Mouse (Mus musculus): Measurements from ENCODE around the gene D1Ertd622e.

Gene D1Ertd622e

DNA sequence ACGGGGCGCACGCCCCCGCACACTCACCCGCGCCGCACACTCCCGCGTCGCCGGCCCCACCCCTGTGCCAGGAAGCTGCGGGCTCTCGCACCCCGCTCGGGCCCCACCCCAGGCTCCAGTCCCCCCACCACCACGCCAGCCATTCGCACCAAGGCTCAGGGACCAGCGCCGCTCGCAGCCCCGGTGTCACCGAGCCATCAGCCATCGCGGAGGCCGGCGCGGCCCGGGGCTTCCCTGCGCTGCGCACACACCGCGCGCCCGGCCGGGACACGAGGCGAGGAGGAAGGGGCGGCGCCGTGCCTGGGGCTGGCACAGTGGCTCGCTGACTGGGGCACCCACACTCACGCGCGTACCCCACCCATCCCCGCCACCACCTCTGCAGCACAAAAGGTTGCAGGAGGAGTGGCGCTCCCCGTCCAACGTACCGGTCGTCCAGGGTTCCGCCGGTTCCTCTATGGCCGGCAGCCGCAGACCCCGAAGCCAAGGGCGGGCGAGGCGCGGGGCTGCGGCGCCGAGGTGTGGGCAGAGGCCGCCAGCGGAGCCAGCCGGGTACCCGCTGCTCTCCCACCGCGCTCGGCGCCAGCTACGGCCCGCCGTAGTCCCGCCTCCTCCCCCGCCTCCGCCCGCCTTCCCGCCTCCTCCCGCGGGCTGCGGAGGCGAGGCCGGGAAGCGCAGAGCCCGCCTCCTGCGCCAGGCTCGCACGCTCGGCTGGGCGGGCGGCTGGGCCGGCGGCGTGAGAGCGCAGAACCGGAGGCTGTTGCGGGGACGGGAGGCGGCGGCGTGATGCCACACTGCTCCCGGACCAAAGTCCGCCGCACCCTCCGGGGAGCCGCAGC, at the start of gene D1Ertd622e:
Gene D1Ertd622e (minus strand): TSS at position 669 of the 836 bp plus-strand sequence.
- peak; percentile 81 for DNase-seq (ENCODE audit: low spot score)

DNA sequence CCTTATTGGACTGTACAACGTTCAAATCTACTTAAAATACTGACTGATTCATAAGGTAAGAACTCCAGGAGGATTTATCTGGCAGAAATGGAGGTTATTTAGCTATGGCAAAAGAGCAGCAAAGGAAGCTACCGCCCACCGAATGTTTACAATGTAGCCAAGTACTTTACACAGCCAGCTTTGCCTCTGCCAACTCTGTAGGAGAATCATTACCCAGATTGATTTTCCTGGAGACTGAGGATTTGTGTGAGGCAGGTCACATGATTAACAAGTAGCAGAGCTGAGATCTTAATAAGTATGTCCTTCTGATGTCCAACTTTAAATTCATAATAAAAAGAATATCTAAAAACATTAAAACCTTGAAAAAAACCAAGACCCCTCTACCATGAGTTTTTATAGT, 48.6 kb upstream of the D1Ertd622e start:
- DNase-seq (ENCODE audit: low spot score) = no peak

DNA sequence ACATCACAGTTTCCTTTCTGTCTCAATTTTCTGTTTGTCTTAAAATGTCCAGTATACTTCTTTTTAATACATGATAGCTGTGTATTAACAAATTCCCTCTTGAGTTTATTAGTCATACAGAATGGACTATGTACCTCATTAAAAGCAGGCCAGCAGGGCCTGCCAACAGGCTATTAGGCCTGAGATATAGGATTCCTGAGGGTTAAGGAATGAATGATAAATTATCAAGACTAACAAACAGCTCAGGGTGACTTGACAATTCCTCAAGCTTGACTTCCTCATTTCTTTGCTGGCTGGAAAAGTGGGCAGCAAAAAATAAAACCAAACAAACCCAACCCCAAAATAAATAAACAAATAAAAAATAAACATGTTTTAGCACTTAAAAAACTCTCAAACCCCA, 43.5 kb upstream of the D1Ertd622e start:
- no peak for DNase-seq (ENCODE audit: low spot score)

DNA sequence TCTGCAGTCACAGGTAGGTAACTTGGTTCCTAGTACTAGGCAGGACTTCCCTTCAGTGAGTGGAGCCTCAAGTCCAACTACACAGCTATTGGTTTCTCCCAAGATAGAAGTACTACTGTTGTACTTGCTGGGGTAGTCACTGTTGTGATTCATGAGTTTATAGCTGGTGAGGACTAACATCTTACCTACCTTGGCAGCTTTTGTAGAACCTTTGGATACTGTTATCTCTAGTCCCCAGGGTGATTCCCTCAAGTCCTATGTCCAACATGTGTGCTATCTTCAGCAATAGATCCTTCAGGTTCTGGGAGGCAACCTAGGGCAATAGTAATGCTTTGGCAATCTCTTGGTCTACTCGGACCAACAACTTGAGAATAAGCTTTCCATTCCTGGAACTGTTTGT, 42.8 kb upstream of the D1Ertd622e start:
- DNase-seq (ENCODE audit: low spot score) = no peak

DNA sequence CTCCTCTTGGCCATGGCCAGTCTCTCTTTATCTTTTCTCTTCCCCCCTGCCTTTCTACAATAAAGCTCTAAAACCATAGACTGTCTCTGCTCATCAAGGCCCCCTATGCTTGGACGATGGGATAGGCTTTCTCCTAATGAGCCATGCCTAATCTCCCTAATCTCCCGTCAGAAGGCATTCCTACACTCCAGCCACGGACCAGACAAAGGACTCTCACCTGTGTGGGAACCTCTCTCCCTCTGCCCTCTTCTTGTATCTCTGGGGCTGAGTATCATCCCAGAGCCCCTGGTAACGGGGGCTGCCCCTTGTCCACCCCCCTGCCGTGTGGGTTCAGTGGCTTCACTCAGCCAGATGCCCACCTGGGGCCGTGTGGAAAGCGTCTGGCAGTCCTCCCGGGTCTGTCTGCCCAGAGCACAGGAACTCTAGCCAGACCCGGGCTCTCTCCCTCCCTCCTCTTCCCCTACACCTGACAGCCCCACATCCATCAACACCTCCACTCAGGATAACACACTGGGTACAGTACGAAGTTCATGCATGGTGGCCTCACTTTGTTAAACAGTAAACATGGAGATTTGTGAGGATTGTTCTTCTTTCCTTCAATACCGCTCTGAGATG, 37.2 kb upstream of the D1Ertd622e start:
- DNase-seq (ENCODE audit: low spot score) = no peak

DNA sequence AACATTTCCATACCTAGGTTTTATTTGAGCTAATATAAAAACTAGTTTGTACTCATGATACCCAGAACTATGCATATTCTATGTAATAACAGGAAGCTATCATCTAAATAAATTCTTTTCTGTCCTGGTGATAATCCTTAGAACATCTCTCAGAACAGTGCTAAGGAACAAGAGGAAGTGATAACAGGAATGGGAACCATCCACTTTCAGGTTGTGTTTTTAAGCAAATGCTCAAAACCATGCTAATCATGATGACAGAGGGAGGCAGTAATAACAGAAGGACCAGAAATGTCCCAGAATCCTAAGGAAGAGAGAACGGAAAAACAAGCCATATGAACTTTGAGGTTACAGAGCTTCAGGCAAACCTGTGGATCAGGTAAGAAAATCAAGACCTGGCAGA, 35.4 kb upstream of the D1Ertd622e start:
- DNase-seq (ENCODE audit: low spot score) = no peak

DNA sequence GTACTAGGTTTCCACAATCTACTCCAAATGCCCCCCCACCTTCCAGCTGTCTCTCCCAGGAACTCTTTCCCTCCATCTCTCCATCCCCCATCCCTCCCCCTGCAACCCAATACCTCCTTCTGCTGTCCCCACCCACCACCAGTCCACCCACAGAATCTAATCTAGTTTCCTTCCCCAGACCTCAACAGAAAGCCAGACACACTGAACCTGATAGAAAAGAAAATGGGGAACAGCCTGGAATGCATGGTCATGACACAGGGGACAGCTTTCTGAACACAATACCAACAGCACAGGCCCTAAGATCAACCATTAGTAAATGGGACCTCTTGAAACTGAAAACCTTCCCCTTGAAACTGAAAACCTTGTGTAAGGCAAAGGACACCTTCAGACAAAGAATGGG, 32.0 kb upstream of the D1Ertd622e start:
- DNase-seq (ENCODE audit: low spot score) = no peak

DNA sequence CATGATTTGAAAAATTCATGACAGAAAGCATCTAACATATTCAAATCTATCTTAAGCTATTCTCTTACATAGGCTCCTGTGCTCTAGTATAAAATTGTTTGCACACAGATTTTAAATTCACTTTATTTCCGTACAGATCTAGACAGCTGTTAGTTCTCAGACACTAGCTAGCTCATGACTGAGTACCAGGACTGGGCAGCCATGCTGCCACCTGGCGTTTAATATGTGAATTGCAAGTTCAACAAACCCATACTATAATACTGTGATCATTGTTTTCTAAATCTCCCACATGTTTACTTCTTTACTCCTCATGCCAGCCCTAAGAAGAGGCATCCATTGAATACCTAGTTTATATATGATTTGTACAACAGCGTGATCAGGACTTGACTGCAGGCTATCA, 26.9 kb upstream of the D1Ertd622e start:
- DNase-seq (ENCODE audit: low spot score) = peak; percentile 54

DNA sequence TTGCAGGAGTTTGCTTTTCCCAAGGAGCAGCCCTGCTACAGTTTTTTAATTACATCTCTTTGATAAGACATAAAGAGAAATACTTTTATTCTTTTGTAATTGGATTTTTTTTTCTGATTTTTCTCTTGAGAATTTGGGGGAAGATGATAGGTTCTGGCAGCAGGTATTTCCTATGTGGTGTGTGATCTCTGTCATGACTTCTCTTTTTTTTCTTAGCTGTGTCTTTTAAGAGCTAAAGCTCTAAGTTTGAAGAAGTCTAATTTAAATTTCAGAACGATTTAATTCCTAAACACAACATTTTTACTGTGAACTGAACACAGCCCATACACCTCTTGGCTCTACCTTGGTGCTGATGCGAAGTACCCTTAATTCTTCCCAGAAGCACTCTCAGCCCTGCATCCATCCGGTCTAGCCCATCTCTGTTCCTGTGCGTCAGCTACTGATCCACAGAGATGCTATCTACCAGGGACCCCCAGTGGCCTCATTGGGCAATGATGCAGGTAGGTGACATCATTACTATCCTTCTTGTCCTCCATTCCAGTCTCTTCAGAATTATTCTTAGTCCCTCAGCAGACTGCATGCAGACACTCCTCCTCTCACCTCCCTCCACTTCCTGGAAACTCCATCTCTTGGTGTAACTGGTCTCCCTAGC, 14.8 kb upstream of the D1Ertd622e start:
- DNase-seq (ENCODE audit: low spot score) = no peak

DNA sequence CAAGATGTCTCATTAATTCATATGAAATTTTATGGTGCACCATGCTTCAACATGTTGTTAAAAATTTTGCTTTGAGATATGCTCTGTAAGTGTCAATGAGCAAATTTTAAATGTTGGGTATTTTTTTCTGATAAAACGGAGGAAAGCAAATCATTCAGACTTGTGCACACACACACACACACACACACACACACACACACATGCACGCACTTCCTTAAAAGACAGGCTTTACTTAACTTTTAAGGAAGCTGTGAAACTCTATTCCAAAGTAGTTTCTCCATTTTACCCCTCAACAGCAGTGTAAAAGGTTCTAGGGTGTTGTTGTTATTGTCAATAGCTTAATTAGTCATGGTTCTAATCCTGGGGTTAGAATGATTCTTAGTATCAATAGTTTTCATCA, 14.2 kb upstream of the D1Ertd622e start:
- DNase-seq (ENCODE audit: low spot score) = no peak

DNA sequence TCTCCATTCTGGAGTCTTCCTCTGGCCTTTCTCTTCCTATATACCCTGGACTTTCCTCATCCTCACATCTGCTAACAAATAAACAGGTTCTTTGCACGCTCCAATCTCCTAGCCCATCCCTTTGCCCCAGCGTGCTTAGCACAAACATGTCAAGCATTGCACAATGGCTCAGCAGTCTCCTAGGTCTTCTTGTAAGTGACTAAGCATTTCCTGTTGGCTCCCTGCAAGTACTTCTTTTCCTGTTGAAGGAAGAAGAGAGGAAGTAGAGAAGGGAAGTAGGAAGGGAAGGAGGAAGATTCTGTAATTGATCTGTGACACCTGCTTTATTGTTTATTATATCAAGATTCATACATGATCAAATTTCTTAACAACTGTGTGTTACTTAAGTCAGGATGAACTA, 11.0 kb upstream of the D1Ertd622e start:
- DNase-seq (ENCODE audit: low spot score) = no peak

DNA sequence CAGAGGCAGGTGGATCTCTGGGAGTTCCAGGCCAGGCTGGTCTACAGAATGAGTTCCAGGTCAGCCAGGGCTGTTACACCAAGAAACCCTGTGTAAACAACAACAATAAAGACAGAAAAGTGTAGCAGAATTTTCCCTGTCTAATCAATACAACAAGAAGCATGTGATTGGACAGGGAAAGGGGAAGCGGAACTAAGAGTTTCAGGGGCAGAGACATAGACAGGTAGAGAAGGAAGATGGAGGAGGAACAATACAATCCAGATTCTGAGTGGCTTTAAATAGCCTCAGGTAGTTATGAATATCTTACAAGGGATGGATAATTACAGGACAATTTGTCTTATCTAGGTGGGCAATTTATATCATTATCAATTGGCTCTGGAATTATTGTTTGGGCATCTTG, 5.4 kb upstream of the D1Ertd622e start:
- DNase-seq (ENCODE audit: low spot score) = no peak

DNA sequence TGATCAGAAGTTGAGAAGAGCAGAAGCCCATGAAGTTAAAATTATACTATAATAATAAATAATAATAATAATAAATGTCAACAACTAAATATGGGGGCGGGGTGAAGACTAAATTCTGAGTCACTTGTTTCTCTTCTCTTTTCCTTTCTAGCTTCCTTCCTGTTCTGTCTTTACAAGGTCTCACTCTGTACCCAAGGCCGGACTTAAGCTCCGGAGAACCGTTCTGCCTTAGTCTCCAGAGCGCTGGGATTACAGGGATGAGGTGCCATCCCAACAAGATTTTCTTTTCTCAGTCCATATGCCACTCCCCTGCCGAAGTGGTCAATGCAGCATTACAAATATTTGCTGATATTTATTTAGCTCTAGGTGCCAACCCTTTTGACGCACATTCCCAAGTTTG, 450 bp upstream of the D1Ertd622e start:
- no peak for DNase-seq (ENCODE audit: low spot score)

DNA sequence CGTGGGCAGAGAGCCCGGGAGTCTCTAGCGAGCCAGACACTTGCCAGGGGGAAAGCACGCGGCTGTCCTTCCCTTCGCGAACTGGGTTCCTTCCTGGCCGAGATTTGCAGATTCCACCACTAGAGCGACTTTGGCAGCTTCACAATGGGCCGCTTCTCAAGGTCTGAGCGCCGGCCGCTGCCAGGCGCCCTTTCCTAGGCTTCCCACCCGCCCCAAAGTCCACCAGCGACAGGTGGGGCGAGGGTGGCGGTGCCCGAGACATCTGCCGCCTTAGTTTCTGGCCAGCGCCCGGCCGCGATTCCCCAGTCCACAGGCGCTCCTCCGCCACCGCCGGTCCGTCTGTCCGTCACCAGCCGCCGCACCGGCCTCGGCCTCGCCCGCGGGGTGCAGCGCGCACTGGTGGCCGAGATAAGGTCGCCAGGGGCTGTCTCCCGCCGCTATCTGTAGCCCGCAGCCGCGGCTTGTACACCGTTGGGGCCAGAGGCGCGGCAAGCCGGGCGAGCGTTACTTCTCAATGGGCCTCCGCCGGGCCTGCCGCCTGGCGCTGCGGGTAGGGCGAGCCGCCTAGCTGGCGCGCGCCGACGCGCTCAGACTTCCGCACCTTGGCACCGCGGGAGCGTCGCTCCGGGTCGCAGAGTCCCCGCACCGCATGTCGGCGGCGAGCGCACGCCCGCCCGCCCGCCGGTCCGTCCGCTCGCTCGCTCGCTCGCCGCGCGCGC, 1.0 kb downstream of the D1Ertd622e start:
- DNase-seq (ENCODE audit: low spot score) = peak; percentile 84

DNA sequence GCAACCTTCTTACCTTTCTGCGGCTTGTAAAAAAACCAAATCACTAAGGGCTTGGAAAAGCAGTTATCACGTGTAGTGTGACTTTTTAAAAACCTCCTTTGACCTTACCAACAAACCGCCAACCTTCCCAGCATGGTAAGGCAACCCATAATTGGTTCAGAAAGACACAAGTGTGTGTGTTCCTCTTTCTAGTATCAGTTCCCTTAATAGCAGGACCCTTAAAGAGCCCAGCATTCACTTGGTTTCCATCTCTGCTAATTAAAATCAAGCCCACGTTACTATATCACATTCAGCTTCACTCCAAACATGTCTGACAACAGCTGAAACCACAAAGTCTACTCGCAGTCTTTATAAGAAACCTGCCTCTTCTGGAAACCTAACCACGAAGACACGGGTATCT, 2.5 kb downstream of the D1Ertd622e start:
- no peak for DNase-seq (ENCODE audit: low spot score)

DNA sequence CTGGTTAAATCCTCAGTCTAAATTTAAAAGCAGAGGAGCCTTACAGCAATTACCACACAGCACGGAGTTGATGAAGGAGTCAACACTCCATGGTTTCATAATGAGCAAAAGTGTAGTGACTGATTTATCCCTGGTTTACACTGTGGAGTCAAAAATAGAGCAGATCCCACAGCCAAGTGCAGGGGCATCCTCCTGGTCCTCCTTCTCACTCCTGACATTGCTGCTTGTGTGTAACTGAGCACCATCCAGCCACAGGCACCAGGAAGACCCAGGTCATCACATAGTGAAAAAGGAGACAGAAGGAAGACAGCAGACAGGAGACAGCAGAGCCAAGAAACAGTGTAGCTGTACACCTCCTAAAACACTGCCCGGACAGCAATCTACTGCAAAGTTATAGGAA, 4.1 kb downstream of the D1Ertd622e start:
- DNase-seq (ENCODE audit: low spot score) = no peak

DNA sequence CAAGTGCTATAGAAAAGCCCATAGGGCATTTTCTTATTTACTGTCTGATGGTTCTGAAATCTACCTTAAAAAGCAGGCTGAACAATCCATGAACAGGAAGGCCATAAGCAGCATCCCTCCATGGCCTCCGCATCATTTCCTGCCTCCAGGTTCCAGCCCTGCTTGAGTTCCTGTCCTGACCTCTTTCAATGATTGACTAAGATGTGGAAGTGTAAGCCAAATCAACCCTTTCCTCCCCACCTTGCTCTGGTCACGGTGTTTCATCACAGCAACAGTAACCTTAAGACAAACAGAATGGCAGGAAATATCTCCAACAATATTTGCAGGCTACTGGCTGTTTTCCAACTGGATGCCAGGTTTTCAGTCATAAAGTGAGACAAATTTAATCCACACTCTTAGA, 4.7 kb downstream of the D1Ertd622e start:
- DNase-seq (ENCODE audit: low spot score) = no peak

DNA sequence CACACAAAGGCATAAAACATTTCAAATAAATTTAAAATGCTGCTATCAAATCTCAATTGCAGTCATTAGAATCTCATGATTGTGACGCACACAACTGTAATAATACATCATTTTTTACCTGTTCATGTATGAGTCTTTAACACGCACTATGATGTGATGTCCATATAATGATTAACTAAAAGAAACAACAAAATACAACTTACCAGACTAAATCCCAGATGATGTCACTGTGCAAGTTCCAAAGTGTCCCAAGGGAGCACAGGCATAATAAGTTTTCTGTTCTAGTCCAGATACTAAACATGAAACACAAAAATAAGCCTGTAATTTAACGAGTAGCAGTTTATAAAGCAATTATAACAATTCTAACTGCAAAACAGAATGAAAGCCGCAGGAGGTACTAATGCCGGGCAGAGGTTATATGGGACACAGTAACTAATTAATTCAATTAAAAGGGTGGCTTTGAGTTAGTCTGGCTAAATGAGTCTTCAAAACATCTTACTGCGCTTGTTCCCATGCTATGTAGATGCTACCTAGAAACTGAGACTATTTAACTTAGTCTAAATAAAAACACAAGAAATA, 7.4 kb downstream of the D1Ertd622e start:
- no peak for DNase-seq (ENCODE audit: low spot score)

DNA sequence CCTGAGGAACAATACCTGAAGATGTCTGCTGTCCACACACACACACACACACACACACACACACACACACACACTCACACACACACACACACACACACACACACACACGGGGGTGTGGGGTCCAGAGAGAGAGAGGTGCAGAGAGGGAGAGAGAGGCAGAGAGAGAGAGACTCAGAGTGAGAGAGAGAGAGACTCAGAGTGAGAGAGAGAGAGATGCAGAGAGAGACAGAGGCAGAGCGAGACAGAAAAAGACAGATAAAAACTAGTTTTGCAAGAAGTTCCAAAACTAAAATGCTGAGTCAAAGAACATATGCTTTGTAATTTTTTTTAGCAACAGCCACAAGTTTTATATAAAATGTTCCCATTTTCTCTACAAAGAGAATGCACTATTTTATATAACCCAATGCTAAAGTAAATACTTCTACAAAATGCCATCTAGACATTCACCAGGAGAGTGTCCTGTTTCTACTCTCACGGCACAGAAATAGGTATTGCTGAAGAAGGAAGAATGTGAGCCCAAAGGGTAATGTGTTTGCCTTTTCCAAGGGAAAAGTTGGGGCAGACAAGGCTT, 11.2 kb downstream of the D1Ertd622e start:
- no peak for DNase-seq (ENCODE audit: low spot score)

DNA sequence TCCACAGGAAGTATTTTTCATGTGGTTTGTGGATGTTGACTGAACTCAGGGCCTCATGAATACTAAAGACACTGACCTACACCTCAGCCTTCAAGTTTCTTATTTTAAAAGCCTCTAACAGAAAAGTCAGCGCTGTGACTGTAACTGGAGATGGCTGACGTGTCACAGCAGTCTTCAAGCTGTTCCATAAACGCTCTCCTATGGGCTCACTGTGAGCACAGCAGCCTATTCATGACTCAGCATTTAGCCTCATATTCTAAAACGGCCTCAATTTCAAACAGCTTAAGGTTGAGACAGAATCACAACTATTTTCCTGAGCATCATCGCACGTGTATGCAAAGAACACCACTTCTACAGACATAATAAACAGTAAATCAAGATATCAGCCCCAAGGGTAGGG, 11.8 kb downstream of the D1Ertd622e start:
- no peak for DNase-seq (ENCODE audit: low spot score)

DNA sequence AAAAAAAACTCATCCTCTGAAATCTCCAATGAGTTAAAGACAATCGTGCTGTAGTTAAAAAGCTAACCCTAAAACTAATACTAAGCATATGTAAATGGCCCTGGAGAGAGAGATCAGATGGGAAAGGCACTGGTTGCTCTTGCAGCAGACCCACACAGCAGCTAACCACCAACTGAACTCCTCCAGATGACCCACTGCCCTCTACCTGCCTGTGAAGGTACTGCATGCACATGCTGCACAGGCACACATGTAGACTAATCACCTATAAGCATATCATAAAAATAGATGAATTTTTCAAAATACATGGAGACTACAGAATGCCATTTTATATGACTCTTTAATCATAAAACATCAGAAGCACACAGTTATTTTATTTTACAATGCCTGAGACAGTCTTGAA, 14.8 kb downstream of the D1Ertd622e start:
- DNase-seq (ENCODE audit: low spot score) = no peak

DNA sequence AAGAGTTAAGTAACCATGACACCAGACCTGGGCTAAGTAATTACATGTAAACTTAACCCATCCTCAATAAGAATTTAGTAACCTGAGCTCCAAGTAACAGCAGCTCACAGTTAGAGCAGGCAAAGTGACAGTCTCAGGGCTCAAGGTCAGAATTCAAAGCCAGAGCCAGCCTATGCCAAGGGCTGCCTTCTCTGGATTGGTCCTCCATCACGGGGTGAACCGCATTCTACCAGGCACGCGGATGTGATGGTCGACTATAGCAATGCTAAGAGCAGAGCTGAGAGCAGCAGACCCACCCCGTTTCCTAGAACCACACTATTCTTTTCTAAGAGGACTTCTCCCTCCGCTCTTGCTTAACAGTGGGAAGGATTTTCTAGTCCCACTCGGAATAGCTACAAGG, 27.8 kb downstream of the D1Ertd622e start:
- DNase-seq (ENCODE audit: low spot score) = no peak
